Mouse (Mus musculus) C2C12 (cell line): ENCODE measurements around the gene Ndufa10. TPM values are rescaled to one million over a fixed set of nuclear protein-coding genes. Genes with fewer than 3 reads are reported as not detected.

Experiments
- H3K27me3 ChIP-seq: one replicate; pipeline ENCODE4 v1.6.1; 2011; ENCODE audit not compliant: control insufficient read depth, insufficient read depth, insufficient read length
- H3K36me3 ChIP-seq: one replicate; pipeline ENCODE4 v1.6.1; 2011; ENCODE audit not compliant: control insufficient read depth, insufficient read depth
- H3K4me3 ChIP-seq: one replicate; pipeline ENCODE4 v1.5.1; 2011; ENCODE audit warnings: mild to moderate bottlenecking, control low read depth; ENCODE audit not compliant: poor library complexity, insufficient read depth, severe bottlenecking
- H3K79me2 ChIP-seq: one replicate; pipeline ENCODE4 v1.6.1; 2011; ENCODE audit not compliant: control insufficient read depth, insufficient read depth
- H3K79me3 ChIP-seq: one replicate; pipeline ENCODE4 v1.6.1; 2011; ENCODE audit warnings: low read depth, control low read depth
- H3ac ChIP-seq: one replicate; pipeline ENCODE3; 2011; ENCODE audit warnings: low read depth; ENCODE audit not compliant: control insufficient read depth, insufficient read length
- CEBPB ChIP-seq: IDR thresholded peaks from one replicate; pipeline ENCODE4 v1.6.1; 2011; ENCODE audit warnings: low read depth, mild to moderate bottlenecking, control low read depth, moderate library complexity
- CTCF ChIP-seq: IDR thresholded peaks from one replicate; pipeline ENCODE4 v1.5.1; 2011; ENCODE audit not compliant: control insufficient read depth, insufficient read depth, insufficient read length
- FOSL1 ChIP-seq: IDR thresholded peaks from one replicate; pipeline ENCODE4 v1.8.0; 2011; ENCODE audit warnings: mild to moderate bottlenecking, low read length; ENCODE audit not compliant: poor library complexity, insufficient read depth, severe bottlenecking
- MAX ChIP-seq: IDR thresholded peaks from one replicate; pipeline ENCODE4 v1.6.1; 2011; ENCODE audit warnings: mild to moderate bottlenecking, control low read depth
- MYOD1 ChIP-seq: IDR thresholded peaks from one replicate; pipeline ENCODE4 v1.6.1; 2011; ENCODE audit warnings: low read depth; ENCODE audit not compliant: control insufficient read depth, insufficient read length
- MYOG ChIP-seq: IDR thresholded peaks from one replicate; pipeline ENCODE4 v1.6.1; 2011; ENCODE audit not compliant: control insufficient read depth, insufficient read length; ENCODE audit errors: extremely low read depth
- USF1 ChIP-seq: IDR thresholded peaks from one replicate; pipeline ENCODE4 v1.6.1; 2011; ENCODE audit warnings: low read depth, mild to moderate bottlenecking, control low read depth, moderate library complexity
- polyA plus RNA-seq: library from polyadenylated mRNA; unstranded; fragments of >200 nt; fragmentation: generic; extraction: Trizol; gene quantifications from one replicate; pipeline ENCODE4 v1.2.1, GENCODE M21; 2012; ENCODE audit warnings: missing spikeins

Gene Ndufa10
- polyA plus RNA-seq, 1 experiment: 112 TPM

DNA sequence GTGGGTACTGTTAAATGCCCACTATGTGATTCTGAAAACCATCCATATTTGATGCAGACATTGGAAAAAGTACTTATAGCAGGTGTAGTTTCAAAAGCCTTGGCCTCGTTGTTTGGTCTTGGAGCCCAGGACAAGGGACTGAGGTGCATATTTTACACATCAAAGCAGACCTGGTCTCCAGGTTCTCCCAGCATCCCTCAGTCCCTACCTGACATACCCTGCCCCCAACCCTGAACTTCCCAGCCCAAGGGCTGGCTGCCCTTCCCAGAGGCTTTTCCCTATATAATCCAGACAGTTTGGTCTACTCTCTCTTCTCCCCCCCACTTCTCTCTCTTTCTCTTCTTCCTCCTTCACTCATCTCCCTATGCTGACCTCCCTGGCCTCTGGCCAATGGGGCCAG is 42.7 kb downstream of the Ndufa10 start:
- H3K79me2 ChIP-seq: no peaks in the 10 kb centered on the region
- H3K36me3 ChIP-seq: no peaks in the 10 kb centered on the region
- no peak for TF ChIP-seq CEBPB
- TF ChIP-seq CTCF: no peak
- no peak for TF ChIP-seq MYOD1
- TF ChIP-seq FOSL1: no peak
- TF ChIP-seq MYOG: no peak
- TF ChIP-seq MAX: no peak
- TF ChIP-seq USF1: no peak

DNA sequence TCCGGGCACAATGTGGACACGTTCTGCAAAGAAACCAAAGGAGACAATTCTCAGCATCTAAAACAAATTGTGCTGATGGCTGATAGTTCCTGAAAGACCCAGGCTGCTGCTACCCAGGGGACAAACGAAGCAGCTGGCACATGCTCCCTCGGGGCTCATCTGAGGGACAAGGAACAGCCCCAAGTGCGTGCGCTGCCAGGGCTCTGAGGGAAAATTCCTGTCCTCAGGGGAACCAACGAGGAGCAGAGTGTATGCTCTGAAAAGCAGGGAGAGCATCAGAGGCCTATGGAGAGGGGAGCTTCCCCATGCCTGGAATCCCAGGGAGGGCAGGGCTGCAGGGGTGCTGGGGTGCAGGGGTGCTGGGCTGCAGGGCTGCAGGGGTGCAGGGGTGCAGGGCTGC is 48.9 kb downstream of the Ndufa10 start:
- no peaks in the 10 kb centered on the region for H3K27me3 ChIP-seq
- no peaks in the 10 kb centered on the region for H3K36me3 ChIP-seq
- H3ac ChIP-seq: no peak overlapping the region
- H3K4me3 ChIP-seq: no peak overlapping the region
- H3K79me3 ChIP-seq: no peaks in the 10 kb centered on the region
- H3K79me2 ChIP-seq: no peaks in the 10 kb centered on the region
- TF ChIP-seq MYOG (no peak), CTCF (no peak), USF1 (no peak), MAX (no peak), FOSL1 (no peak), MYOD1 (no peak), CEBPB (no peak)

More for the DNA sequence above, 42.7 kb downstream of the Ndufa10 start:
- Histone ChIP-seq H3K4me3 (no peak overlapping the region), H3K27me3 (no peaks in the 10 kb centered on the region), H3K79me3 (no peaks in the 10 kb centered on the region), H3ac (no peak overlapping the region)

DNA sequence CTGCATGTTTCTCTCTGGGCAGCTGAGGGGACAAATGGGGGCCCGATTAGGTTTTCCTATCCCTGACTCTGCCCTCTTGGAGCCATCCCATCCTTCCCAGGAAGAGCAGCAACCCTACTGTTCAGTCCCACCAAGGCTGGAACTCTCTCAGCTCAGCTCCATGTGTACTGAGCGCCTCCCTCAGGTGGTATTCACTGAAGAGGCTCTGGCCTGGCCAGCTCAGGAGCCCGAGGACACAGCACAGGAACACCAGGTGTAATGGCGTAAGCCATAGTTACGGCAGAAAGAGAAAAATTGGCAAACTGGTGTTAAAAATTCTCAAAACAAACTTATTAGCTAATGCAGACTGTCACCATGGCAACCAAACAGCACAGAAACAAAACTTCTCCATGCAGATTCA is 68.5 kb downstream of the Ndufa10 start:
- no peak overlapping the region for H3ac ChIP-seq
- H3K79me3 ChIP-seq: no peaks in the 10 kb centered on the region
- no peak for TF ChIP-seq MAX
- no peak for TF ChIP-seq MYOD1
- TF ChIP-seq MYOG: no peak
- no peak for TF ChIP-seq USF1
- no peak for TF ChIP-seq CTCF
- no peak for TF ChIP-seq CEBPB
- no peak for TF ChIP-seq FOSL1
- H3K79me2 ChIP-seq: no peaks in the 10 kb centered on the region
- no peaks in the 10 kb centered on the region for H3K27me3 ChIP-seq
- H3K36me3 ChIP-seq: no peaks in the 10 kb centered on the region
- H3K4me3 ChIP-seq: no peak overlapping the region

DNA sequence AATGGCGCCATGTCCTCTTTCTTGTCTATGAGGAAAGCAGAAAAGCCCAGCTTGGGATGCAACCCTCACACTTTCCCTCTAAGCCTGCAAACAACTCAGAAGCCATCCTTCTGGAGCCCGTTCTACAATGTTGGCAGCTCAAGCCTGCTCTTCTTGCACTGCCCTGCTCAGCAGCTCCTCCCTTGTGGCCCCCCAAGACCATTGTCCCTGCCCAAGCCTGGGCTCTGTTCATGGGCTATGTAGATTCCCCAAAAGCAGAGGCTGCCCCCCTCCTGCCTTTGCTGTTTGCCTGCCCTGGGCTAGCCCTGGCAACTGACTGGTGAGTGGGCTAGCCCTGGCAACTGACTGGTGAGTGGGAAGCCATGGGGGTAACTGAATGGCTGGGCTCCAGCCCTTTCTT is 73.1 kb downstream of the Ndufa10 start:
- H3K79me3 ChIP-seq: no peaks in the 10 kb centered on the region
- H3ac ChIP-seq: no peak overlapping the region
- no peaks in the 10 kb centered on the region for H3K79me2 ChIP-seq
- H3K36me3 ChIP-seq: no peaks in the 10 kb centered on the region
- no peak overlapping the region for H3K4me3 ChIP-seq
- TF ChIP-seq FOSL1 (no peak), CEBPB (no peak), MAX (no peak), USF1 (no peak)
- H3K27me3 ChIP-seq: no peaks in the 10 kb centered on the region

DNA sequence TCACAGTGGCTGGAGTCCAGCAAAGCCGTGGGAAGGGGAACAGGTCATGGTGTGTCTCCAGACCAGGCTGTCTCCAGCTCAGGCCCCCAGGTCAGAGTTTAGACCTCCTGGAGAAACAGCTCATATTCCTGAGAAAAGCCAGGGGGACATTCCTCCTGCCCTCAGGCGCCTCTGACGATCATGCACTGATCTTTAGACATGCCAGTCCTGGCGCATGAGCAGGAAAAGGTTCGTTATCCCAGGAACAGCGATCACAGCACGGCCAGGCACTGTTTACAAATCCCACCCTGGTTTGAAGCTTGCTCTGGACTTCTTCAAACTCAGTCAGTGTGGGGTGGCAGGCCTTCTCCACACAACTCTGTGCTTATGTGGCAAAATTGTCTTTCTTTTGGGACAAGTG is 75.1 kb downstream of the Ndufa10 start:
- Histone ChIP-seq H3ac (no peak overlapping the region), H3K4me3 (no peak overlapping the region), H3K79me3 (no peaks in the 10 kb centered on the region), H3K36me3 (no peaks in the 10 kb centered on the region), H3K27me3 (no peaks in the 10 kb centered on the region), H3K79me2 (no peaks in the 10 kb centered on the region)
- TF ChIP-seq CTCF (no peak), USF1 (no peak), MYOG (no peak), CEBPB (no peak), MYOD1 (no peak), FOSL1 (no peak), MAX (no peak)

- no peaks in the 10 kb centered on the region for H3K36me3 ChIP-seq
- H3ac ChIP-seq: no peak overlapping the region
- H3K4me3 ChIP-seq: no peak overlapping the region
- H3K27me3 ChIP-seq: no peaks in the 10 kb centered on the region
- H3K79me2 ChIP-seq: no peaks in the 10 kb centered on the region
- no peaks in the 10 kb centered on the region for H3K79me3 ChIP-seq
- TF ChIP-seq USF1: no peak
Measured at GRCm38 (mm10) chr1:92397511-92398051, 76.1 kb downstream of the Ndufa10 start.

DNA sequence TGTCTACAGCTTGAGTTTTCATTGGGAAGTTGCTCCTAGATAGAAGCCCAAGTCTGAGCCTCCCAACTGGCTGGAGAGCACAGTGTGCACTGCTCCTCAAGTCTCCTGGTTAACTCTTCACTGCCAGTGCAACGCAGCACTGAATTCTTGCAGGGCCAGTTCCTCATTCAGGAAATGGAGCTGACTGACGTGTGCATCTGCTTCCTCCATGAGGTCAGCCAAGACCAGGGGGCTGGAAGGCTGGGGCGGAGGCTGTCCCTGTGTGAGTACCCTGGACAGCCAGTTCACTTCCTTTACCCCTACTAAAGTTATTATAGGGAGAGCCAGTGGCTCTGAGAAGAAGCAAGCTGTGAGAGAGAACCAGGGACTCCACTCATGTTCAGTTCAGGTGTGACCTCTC is 79.4 kb downstream of the Ndufa10 start:
- Histone ChIP-seq H3K4me3 (no peak overlapping the region), H3K36me3 (no peaks in the 10 kb centered on the region), H3ac (no peak overlapping the region), H3K79me3 (no peaks in the 10 kb centered on the region), H3K27me3 (no peaks in the 10 kb centered on the region), H3K79me2 (no peaks in the 10 kb centered on the region)
- TF ChIP-seq FOSL1 (no peak), MYOD1 (no peak), USF1 (no peak), MYOG (no peak), CEBPB (no peak), MAX (no peak), CTCF (no peak)
